Mouse (Mus musculus) erythroid progenitor cell, adult 5-6 weeks (primary cell): ENCODE results near the gene Cadps2. TPM values are rescaled to one million over a fixed set of nuclear protein-coding genes. Genes with fewer than 3 reads are reported as not detected.

Source experiments
- ATAC-seq: replicated peaks from 2 replicates; pipeline ENCODE4 v1.8.0; 2016; ENCODE audit warnings: moderate number of reproducible peaks, mild to moderate bottlenecking, moderate TSS enrichment, inconsistent platforms; ENCODE audit not compliant: poor library complexity, low FRiP score, severe bottlenecking
- total RNA-seq, 2 experiments: library from RNA; stranded (forward) in 1 of 2; stranded (reverse) in 1 of 2; fragments of 150-400 nt in 1 of 2; fragments of 186-747, 209-891 nt in 1 of 2; gene quantifications; 2 replicates each; pipeline versions ENCODE4 v1.2.3 to v1.2.4; 2015 to 2017; ENCODE audit warnings: low replicate concordance in 2 of 2

The Cadps2 gene
- total RNA-seq, 2 experiments from 2014 or later: not detected

DNA sequence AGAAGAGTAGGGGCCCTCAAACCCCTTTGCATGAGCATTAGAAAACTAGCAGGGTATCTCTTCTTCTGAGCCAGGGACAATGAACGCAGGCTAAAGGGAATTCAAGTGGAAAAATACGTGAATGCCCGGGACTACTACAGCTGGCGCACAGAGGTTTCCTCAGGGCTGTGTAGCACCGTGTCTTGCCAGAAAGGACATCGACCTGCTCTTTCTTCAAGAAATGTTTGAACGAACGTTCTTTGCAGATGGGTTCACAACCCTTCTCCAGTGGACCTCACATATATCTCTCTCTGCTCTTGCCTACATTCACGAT lies 578.5 kb downstream of the Cadps2 start:
- ATAC-seq: no peak

DNA sequence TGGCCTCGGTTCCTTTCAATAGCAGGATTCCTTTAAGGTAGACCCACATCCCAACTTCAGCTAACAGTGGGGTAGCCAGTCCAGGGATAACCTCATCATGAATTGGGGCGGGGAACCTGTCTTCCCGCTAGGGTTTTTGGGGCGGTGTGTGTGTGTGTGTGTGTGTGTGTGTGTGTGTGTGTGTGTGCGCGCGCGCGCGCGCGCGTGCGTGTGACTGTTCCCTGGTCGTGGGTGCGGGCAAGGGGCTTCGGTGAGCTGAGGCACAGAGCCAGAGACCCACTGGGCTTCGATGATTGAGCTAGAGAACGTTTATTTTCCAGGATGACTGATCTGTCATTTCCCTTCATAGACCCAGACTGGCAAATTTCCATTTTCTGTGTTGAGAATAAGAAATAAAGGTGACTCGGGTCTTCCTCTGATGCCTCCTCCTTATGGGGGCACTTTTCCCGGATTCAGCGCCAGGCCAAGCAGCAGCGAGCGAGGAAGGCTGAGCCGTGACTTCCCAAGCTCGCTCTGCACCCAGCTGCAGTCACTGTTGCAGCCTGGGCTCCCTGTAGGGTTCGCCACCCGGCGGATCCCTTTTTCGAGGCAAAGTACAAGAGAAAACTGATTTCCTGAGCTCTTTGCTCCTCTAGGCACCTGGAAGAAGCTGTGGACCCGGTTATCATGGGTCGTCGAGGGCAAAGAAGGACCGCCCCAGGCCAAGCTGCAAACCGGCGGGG lies 579.0 kb downstream of the Cadps2 start:
- no peak for ATAC-seq

DNA sequence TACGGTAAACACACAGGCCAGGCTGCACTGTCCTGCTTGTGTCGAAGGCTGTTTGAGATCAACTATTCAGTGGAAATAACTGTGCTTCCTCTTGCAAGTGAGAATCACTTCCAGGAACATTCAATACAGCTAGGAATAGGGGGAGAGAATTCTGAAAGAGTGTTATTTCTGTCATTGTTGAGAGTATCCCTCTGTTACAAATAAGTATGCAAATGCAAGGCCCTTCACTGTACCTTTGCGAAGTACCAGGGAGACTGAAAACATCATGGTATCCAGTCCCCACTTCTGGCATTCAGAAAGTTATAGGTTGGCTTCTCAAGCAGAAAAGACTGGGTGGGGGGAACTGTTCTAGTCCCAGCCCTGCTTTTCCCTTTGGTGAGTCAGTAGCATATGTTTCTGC lies 581.2 kb downstream of the Cadps2 start:
- no peak for ATAC-seq

DNA sequence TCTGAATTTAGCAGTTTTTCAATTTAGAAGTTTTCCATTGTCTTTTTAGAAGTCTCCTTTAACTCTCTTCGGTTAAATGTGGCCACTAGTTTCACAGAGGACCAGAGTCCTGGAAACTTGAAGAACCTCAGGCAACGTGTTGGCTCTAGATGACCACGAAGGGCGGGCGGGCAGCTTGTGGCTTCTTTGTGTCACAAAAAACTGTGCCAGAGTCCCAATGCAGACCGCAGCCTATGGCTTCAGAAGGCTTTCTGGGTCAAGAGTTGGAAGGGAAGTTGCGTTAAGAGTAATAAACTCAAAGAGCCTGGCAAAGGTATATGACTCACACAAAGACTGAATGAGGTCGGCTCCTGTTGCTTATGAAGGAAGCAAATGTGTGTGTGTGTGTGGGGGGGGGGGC lies 584.1 kb downstream of the Cadps2 start:
- ATAC-seq: no peak

DNA sequence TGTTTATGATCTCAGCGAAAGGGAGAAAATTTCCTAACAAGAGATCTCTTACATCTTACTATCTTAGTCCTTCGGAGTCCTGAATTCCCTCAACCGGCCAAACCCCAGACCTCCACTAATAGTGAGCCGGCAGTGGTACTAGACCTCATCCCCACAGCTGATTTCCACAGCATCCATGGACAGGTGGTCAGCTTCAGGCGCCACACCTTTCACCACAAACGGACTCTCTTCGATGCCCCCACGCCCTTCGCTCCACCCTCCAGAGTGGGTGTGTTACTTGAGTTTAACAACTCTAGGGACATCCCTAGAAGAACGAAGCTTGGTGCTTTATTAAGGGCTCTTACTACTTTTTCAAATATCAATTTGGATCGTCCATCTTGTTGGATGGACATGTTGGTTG lies 584.6 kb downstream of the Cadps2 start:
- no peak for ATAC-seq

DNA sequence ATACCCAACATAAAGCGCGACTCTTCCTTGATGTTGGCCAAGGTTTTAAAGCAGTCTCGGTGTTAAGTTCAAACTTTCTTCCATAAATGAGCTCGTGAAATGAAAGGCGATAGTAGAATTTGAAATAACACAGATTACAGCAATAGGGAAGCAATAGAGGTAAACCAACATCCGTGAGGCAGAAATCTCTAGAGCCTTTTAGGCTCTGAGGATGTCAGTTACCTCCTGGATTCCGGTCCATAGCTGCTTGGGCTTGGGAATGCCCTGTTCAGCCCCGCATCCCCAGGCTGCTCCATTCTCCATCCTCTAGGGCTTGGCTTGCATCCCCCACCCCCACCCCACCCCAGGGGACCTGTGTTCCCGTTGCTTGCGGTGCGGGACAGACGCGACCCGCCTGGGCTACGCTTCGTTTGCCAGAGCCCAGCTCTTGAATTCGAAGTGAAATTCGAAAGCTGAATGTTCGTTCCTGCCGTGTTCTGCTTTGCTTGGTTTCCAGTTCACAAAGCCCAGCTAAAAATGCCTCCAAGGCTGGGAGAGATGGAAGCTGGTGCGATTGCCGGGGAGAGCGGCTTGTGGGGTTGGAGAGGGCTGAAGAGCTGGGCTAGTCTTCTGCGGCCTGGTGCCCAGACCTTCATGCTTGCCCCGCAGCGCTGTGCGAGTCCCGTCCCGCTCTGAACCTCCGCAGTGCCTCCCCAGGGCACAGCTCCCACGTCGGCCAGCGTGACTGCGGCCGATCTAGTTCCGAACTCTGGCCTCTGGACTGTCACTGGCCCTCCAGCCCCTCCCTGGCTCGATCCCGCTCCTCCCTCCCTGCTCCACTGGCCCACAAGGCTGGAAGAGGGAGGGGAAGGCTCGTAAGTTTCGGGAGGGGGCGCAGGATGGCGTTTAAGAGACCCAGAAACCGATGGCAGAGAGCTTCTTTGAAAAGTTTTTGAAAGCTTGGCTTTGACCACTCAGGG lies 585.6 kb downstream of the Cadps2 start:
- no peak for ATAC-seq

DNA sequence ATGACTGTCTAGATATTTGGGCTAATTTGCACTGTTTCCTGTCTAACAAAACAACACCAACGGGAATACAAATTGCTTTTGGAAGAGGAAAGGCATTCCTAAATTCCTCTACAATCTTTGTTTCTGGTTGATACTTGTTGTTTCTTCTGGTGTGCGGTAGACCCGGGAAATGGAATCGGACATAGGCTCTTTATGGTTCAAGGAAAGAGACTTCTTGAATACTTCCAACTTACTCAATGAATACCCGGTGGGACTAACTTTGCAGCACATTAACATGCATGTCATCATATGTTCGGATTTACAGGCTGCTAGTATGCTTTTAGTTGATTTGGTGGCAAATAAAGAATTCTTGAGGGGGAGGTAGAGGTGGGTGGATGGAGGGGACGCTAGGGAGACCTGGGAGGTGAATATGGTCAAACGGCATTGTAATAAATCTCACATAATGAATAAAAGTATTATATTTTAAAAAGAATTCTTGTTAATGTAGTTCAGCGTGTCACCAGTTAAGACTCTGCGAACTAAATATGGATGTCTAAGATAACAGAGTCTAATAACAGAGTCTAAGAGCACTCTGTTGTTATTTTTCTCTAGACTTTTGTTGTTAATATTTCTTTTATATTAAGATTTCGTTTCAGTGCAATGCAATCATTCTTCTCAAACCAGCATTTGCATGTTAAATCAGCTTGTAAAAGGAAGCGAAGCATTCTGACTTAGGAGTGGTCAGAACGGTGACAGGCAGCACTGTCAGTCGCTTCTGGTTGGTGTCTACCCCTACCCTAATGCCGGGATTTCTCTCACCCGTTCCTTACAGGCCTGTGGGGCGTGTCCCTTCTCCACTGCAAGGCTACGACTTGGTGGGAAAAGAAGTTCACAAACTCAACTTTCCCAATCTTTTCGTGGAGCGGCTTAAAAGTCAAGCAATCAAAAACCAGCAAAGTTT lies 586.8 kb downstream of the Cadps2 start:
- no peak for ATAC-seq

DNA sequence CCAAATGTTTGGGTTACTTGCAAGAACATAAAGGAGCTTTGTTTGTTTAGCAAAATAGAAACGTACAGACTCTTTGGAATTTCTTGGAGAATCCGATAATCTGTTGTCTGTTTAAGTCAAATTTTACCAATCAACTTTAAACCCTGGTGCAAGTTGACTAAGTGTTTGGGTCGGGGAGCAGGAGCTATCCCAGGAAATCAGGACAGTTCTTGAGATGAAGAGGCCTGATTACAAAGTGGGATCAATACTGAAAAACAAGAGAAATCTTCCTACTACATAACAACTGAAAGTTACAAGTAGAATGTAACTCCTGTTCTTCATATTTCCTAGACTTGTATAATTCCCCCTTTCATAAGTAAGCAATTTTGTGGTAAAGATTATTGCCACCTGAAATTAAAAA lies 587.8 kb downstream of the Cadps2 start:
- ATAC-seq: no peak

DNA sequence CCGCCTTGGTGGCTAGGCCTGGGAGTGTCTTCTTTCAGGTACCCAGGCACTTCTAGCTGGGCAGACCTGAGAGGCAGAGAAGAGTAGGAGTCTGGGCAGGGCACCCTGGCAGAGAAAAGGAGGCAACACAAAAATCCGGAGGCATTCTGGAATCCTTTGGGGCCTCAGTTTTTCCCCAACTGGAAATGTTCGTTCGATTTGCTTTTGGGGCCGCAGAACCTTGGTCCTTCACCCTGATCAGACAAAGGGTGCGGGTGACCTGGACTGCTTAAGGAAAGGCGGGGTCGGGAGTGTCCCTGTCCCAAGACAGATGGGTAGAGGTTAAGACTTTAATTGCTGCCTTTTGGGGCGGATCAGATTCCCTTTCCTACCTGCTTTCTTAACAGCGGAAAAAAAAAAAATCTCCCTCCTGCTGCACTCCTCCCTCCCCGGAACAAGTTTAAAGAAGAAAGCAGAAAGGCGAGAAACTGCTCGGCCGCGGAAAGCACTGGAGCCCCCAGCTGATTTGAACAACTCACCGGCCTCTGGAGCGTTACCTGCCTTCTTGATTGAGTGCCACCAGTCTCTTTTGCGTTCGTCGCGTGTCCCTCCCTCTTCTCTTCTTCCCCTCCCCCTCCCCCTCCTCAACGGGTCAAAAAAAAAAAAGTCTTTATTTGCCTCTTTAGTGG lies 588.8 kb downstream of the Cadps2 start:
- no peak for ATAC-seq

DNA sequence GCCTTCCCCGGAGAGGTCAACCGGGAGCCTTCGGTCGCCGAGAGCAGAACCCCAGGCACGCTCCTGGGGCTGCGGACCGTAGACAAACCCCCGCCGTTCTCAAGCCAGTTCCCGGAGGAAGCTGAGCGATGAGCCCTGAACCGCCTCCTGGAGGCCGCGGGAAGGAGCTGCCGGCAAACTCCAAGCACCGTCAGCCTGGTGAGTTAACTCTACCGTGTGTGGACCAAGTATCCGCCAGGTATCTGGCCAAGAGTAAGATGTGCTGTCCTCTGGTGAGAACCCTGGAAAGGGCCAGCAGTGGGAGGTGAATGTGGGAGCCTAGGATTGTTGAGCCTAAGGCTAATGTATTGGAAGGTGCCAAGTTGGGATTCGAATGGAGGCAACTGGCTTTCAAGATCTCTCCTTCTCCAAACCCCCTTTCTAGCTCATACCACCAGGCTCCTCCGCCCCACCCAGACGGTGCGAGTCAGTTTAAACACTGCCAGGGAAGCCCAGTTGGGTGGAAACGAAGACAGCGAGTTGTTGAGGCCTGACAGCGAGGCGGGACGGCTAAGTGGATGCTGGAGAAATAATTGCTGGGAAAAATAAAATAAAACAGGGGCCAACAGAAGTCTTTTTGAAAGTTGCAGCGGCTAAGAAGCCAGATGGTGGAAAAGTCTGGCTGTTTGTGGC lies 589.5 kb downstream of the Cadps2 start:
- no peak for ATAC-seq

DNA sequence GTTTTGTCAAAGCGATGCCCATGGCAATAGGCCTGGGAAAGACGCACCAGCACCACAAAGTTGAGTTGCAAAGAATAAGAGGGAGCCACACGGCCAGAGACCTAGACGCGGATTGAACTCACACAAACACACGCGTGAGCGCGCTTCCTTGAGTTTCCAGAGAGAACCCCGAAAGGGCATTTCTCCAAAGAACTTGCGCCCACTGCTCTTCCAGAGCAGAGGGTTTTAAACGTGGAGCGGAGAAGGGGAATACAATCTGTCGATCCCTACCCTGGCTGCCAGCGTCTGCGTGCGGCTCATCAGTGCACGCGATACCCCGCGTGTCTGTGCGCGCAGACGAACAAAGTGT lies 590.2 kb downstream of the Cadps2 start:
- no peak for ATAC-seq

DNA sequence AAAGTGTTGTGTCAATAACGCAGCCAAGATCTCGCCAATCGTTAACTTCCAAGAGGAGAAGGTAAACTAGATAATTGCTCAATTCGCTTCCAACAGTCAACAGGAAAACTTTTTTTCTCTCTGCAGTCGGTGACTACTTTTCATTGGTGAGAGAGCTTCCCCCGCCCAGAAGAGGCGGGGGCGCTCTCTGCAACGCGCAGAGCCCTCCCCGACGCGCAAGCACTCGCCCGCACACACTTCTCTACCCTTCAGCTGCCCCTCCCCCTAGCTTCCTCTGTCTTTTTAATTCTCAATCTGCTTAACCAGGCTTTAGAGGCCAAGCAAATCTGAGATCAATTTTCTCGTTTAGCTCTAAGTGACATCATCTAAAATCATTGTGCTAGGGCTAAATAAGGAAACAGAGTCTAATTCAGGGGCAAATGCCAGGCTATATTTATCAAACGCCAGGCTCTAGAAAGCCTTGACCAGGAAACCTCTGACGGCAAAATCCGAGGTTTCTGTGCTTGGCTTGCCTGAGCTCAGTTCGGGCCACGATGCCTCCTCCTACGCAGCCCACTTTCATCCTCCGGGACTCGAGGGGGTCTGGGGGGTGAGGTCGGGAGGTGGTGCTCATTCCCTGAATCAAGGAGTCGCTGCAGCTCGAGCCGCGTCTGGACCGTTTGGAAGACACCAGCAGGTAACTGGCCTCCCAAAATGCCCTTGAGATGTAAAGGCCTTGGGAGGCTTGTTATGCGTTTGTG lies 590.7 kb downstream of the Cadps2 start, which contains the start of gene Fezf1:
Fezf1 (minus strand) TSS at position 50 of the 740 bp plus-strand sequence.
- no peak for ATAC-seq

DNA sequence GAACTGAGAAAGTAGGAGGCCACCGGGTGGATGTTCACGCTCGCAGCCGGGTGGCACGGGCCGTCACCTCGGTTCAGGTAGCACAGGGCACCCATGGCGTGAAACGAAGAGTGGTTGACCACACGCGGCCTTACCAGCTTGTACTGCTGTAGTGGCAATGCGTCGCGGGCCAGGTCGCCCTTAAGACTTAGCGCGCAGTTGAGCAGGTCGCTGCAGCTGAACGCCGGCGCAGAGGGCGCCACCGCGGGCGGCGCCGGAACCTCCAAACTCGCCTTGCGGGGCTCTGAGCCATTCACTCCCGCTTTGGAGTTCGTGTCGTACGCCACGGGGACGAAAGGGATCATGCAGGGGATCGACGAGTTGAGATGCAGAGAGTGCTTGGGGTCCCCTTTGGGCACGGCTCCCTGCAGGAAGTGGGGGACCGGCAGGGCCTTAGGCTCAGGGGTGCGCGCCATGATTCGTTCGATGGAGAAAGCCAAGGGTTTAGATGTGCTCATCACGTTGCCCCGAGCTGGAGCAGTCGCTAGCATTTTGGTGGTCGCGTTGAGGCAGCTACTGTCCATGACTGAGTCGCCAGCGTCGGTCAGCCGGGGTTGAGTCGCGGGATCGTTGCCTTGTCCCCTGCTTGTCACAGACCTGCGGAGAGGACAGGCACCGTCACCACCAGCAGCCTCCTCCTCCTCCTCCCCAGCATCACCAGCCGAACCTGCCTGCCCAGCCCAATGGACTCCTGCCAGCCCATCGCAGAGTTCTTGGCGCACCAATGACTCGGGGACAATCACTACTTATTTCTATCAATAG lies 591.5 kb downstream of the Cadps2 start:
- no peak for ATAC-seq

DNA sequence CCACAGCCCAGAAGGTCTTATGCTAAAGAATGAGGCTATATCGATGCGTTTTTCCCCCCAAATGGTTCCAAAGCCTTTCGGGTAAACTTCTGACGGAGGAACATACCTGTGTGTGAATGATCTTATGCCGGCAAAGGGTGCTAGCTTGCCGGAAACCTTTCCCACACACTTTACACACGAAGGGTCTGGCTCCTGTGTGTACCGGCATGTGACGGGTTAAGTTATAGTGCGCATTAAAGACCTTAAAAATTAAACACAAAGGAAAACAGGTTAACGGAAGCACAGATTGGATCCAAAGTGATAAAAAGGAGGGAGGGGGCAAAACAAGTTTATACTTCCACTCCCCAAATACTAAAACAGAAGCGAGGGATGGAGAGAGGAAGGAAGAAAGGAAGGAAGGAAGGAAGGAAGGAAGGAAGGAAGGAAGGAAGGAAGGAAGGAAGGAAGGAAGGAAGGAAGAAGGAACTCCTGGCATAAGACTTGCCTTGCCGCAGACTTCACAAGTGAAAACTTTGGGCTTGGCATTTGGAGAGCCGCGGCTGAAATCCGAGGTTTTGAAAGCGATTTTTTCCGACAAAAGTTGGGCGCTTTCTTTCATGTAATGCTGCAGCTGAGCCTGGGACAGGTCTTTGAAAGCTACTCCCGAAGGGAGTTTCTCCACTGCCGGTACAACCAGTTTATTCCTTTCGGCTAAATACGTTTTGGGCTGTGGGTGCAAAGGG lies 592.3 kb downstream of the Cadps2 start:
- no peak for ATAC-seq

DNA sequence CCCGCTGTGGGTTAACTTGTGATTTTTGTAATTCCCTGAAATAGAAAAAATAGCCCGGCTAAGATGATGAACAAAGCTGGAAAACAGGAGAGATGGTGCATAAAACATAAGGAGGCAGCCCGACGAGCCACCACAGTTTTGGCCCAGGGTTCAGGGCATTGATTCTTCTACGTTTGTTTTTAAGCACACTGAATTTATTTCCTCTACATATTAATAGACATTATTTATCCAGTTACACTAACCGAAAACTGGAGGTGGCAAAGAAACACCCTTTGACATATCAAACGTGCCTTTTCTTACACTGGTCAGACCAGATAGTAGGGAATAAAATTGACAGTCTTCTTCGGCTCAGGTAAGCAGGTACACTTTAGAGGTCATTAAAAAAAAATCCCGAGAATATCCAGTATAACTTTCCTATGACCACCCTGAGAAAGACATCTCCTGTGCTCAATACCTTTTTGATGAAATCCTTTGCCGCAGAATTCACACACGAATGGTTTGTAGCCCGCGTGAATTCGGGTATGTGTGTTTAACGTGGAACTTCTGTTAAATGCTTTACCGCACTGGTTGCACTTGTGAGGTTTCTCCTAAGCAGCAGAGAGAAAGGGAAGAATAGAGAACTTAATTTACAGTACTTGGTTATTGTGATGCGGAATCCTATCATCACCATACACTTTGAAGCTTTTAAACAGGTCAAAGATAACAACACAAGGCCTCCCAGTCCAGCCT lies 593.0 kb downstream of the Cadps2 start:
- no peak for ATAC-seq

DNA sequence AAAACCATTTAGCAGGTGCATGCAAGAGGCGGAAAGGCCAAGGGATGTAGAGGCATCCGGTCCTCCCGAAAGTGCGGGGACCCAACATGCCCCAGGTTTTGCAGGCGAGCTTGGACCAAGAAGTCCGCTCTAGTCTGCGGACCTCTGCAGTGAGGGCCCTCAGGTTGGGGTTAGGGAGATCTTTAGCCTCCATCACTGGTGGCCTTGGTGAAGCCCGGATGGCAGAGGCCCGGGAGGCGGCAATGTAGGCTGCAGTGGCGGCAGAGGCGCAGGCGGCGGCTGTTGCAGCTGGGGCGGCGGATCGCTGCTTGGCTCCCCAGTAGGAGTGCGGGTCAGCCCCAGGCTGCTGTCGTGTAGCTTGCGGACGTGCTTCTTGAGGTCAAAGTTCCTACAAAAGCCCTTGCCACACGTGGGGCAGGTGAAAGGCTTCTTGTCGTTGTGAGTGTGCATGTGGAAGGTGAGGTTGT lies 593.6 kb downstream of the Cadps2 start:
- no peak for ATAC-seq
